Mouse (Mus musculus) myocyte (in vitro differentiated cells): Measurements from ENCODE around the gene Twnk.

Experiments used
- CEBPB ChIP-seq: IDR thresholded peaks from 2 replicates; pipeline ENCODE4 v1.6.1; 2011; ENCODE audit warnings: mild to moderate bottlenecking, moderate library complexity; ENCODE audit not compliant: poor library complexity, insufficient read depth, severe bottlenecking
- E2F4 ChIP-seq: IDR thresholded peaks from one replicate; pipeline ENCODE4 v1.6.1; 2011; ENCODE audit warnings: mild to moderate bottlenecking, control low read depth, moderate library complexity; ENCODE audit not compliant: insufficient read depth
- MAX ChIP-seq: IDR thresholded peaks from one replicate; pipeline ENCODE4 v1.6.1; 2011; ENCODE audit warnings: low read depth, mild to moderate bottlenecking, control low read depth
- MYOG ChIP-seq, 3 experiments: IDR thresholded peaks; one replicate each; pipeline ENCODE4 v1.6.1; 2011; ENCODE audit warnings: control low read depth in 2 of 3, low read depth in 2 of 3, mild to moderate bottlenecking in 2 of 3; ENCODE audit not compliant: insufficient read length in 2 of 3, control insufficient read depth in 1 of 3, insufficient read depth in 1 of 3
- POLR2A ChIP-seq: IDR thresholded peaks from one replicate; pipeline ENCODE4 v1.6.1; 2011; ENCODE audit warnings: low read depth, mild to moderate bottlenecking, control low read depth, moderate library complexity; ENCODE audit not compliant: insufficient read length
- REST ChIP-seq: IDR thresholded peaks from one replicate; pipeline ENCODE4 v1.6.1; 2011; ENCODE audit warnings: mild to moderate bottlenecking, control low read depth, moderate library complexity; ENCODE audit not compliant: insufficient read depth, insufficient read length
- SRF ChIP-seq: IDR thresholded peaks from one replicate; pipeline ENCODE4 v1.6.1; 2011; ENCODE audit warnings: low read depth; ENCODE audit not compliant: control insufficient read depth, insufficient read length
- TCF12 ChIP-seq: IDR thresholded peaks from one replicate; pipeline ENCODE4 v1.6.1; 2011; ENCODE audit warnings: mild to moderate bottlenecking, control low read depth; ENCODE audit not compliant: poor library complexity, insufficient read depth, severe bottlenecking
- USF1 ChIP-seq: IDR thresholded peaks from one replicate; pipeline ENCODE4 v1.6.1; 2011; ENCODE audit warnings: low read depth, mild to moderate bottlenecking, control low read depth, moderate library complexity

DNA sequence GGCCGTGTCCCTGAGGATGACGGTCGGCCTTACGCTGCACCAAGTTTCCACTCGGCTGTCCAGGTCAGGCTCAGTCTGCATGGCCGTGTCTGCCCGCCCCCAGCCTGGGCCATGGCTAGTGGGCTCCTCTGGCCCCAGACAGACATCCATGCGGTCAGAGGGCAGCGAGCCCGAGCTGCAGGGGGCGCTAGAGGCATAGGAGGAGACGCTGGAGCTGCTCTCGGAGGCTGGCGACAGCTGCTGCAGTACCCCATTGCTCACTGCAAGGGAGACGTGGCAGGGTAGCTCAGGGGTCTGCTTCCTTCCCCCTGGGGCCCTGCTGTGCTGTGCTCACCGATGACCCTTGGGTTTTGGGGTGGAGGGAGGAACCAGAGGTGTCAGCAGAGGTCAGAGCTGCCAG is 31.4 kb downstream of the Twnk start:
- TF ChIP-seq TCF12: no peak
- no peak for TF ChIP-seq CEBPB
- no peak for TF ChIP-seq POLR2A
- TF ChIP-seq E2F4: no peak
- no peak for TF ChIP-seq MAX
- TF ChIP-seq SRF: no peak
- no peak for TF ChIP-seq USF1
- TF ChIP-seq REST: no peak
- TF ChIP-seq MYOG (IDR thresholded peaks at IDR 0.05; ENCODE audit: control insufficient read depth in 1 of 3, insufficient read depth in 1 of 3, insufficient read length in 2 of 3, low read depth in 2 of 3): peak; percentile 19 to 81 (median 79)
